Mouse (Mus musculus) hematopoietic stem cell, adult 5-6 weeks (primary cell): ENCODE data around the gene Tmem248. TPM values are rescaled to one million over a fixed set of nuclear protein-coding genes. Genes with fewer than 3 reads are reported as not detected.

Experiments
- ATAC-seq, 2 experiments: fragments of 125-278 bp in 1 of 2; replicated peaks in 1 of 2; 2 replicates each; pipeline ENCODE4 v1.8.0; 2016 to 2017; ENCODE audit warnings: inconsistent platforms in 2 of 2, mild to moderate bottlenecking in 2 of 2, moderate number of reproducible peaks in 2 of 2, low read depth in 1 of 2, moderate TSS enrichment in 1 of 2; ENCODE audit not compliant: low FRiP score in 2 of 2, poor library complexity in 2 of 2, severe bottlenecking in 2 of 2, insufficient read depth in 1 of 2, low TSS enrichment in 1 of 2
- total RNA-seq: library from RNA; stranded (forward); fragments of 172-1452, 232-1000 nt; gene quantifications from 2 replicates; pipeline ENCODE4 v1.2.3, GENCODE M21; 2017

Gene Tmem248
- total RNA-seq, 1 experiment from 2014 or later = 40.9 TPM

DNA sequence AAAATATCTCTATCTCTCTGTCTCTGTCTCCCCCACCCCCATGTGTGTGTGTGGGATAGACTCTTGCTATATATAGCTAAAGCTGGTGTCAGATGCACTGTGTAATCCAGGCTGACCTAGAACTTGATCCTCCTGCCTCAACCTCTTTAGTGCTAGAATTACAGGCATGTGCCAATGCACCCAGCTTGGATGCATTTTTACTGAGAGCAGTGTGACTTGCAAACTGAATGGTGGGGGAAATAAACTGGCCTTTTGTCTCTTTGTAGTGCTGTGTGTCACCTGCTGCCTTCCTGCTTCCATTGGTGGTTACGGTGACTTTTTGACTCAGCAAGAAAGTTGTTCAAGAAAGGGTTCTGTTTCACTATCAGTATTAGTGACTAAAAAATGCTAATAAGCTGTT, 20.6 kb upstream of the Tmem248 start:
- peak; percentile 22 to 29 for ATAC-seq

DNA sequence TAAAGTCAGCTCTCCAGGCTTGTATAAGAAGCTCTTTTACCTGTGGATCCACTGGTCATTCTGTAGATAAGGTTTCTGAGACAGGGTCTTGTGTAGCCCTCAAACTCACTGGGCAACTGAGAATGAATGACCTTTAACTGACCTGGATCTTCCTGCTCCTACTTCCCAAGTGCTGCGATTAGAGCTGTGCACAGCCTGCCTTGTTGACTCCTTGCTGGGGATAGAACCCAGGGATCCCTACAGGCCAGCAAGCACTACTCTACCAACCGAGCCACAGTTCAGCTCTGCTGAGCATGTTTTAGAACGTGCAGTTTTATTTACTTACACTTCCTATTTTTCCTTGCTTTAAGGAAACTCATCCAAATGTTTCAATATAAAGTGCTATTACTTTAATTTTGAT, 19.4 kb upstream of the Tmem248 start:
- no peak for ATAC-seq

DNA sequence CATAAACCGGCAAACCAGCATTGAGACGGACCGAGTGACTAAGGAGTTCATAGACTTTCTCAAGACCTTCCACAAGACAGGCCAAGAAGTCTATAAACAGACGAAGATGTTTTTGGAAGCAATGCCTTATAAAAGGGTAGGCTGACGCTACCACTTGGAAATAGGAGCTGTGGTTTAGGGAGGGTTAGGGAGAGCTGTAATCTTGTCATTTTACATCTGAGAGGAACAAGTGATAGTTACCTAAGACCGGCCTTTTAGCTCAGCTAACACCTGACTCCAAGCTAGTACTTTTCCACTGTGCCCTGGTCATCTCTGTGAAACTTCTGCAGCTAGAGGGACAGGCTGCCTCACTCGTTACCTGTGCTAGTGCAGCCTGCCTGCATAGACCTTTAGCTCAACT, 18.9 kb upstream of the Tmem248 start:
- ATAC-seq = no peak

DNA sequence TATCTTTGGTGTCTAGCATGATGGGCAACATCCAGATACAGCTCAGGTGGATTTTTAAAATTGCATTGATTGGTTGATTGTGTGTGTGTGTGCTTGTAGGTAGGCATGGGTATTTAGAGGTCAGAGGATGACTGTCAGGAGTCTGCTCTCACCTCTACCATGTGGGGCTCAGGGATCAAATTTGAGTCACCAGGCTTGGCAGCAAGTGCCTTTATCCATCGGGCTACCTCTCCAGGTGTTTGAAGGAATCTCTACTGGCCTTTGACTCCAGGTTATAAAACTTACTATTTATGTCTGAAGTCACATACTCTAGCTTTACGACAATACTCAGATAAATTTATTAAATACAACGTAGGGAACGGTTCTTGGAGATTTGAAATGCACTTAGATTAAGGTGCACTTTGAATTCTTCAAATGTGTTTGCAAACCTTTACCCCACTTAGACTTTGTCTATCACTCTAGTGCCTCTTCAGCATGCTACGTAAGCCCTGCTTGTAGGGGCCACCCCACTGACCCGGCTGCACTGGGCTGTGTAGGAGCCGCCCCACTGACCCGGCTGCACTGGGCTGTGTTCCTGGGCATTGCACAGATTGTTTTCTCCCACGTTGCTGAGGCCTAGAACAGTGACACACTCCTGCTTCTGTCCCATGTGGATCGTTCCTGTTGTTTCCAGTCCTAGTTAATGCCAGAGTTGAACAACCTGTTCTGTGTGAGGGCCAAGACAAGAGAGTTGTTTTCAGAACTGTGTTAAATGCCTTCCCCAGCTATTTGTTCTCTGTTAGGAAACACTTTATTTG, 16.4 kb upstream of the Tmem248 start:
- ATAC-seq = no peak

DNA sequence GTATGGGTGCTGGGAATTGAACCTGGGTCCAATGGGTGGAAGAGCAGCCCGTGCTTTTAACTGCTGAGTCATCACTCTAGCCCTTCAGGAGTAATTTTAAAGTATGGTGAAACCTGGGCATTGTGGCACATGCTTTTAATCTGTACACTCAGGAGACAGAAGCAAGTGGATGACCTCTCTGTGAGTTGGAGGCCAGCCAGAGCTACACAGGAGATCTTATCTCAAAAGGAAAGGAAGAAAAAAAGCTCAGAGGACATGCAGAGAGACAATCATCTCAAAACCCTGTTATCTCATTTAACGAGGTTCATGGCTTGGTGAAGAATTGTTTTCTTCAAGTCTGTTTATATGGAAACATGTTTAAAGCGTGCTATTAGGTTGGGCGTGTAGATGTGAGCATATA, 12.9 kb upstream of the Tmem248 start:
- no peak; a peak in 1 of 4 replicates for ATAC-seq

- ATAC-seq = 0 out of 4 replicates have a peak, but pooled peaks of 1 of the 2 experiments have one; percentile 21
Observed at GRCm38 (mm10) chr5:130204560-130204959, 12.3 kb upstream of the Tmem248 start.

- peak in 1 of 2 experiments; percentile 42; a peak in 1 of 4 replicates for ATAC-seq
Observed at GRCm38 (mm10) chr5:130205441-130206023, 11.3 kb upstream of the Tmem248 start.

DNA sequence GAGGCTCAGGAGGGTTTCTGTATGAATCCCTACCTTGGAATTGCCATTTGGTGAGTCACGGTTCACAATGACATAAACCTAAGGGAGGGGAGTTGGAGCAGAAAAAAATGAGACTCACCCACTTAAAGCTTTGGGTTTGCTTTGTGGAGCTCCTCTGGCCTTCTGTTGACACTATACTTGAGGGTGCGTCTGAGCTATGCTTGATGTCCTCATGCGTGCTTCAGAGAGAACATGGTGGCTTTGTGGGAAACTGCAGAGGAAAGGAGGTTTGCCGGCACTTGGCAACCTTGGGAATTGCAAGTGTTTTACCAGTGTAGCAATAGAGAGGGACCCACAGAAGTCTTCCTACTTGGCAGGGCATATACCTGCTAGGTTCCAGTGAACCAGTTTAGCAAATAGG, 9.6 kb upstream of the Tmem248 start:
- ATAC-seq = no peak

- no peak for ATAC-seq
Observed at GRCm38 (mm10) chr5:130212956-130213355, 3.9 kb upstream of the Tmem248 start.

- ATAC-seq = no peak
Observed at GRCm38 (mm10) chr5:130217406-130217805, 525 bp downstream of the Tmem248 start.

GRCm38 (mm10) chr5:130218336-130218735, 1.5 kb downstream of the Tmem248 start:
- no peak for ATAC-seq

- ATAC-seq = no peak
Observed at GRCm38 (mm10) chr5:130221316-130221715, 4.4 kb downstream of the Tmem248 start.

- ATAC-seq = peak; percentile 35 to 41; a peak in 3 of 4 replicates
Observed at GRCm38 (mm10) chr5:130221760-130222145, 4.9 kb downstream of the Tmem248 start.

DNA sequence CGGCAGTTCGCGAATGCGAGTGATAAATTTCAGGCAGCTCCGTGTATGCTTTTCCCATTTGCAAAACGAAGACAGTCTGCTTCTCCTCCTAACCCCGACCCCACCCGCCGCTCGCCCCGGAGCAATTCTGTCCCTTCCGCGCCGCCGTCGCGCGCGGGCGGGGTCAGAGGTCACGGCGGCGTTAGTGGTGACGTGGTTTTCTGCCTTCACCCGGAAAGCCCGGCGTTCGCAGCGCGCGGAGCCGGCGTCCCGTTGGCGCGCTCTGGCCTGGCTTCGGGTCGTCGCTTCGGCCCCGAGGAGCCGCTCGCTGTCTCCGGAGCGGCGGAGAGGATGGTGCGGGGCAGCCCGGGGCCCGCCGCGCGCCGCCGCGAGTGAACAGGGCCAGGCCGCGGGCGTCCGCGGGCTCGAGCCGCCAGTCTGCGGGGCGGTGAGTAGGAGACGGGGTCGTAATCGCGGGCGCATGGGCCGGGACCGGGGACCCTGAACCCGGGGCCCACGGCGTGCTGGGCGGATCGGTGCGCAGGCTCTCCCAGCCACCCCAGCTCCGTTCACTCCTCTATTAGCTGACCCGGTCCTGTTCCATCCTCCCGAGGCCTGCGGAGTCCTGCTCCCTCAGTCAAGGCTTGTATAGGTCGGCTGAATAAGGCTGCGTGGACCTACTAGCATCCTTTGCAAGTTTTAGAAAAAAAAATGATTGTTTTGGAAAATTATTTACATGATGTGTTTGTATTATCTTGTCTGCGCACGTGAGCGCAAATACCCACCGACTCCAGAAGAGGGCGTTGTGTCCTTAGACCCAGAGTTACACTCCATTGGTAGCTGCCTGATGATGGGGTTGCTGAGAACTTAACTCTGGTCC, 5.5 kb downstream of the Tmem248 start:
- ATAC-seq = peak; percentile 74 to 76

DNA sequence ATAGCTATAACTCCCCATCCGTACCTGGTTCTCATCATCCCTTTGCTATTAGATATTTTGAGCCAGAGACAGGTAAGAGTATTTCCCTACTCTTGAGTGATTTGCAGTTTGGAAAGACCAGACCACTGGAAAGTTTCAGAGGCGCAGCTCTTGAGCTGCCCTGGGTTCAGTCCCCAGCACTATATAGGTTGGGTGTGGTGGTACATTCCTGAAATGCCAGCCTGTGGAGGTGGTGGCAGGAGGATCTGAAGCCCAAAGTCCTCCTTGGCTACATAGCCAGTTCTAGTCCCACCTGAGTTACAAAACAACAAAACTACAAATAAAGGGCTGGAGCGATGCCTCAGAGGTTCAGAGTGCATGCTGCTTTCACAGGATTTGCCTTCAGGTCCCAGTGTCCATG, 9.9 kb downstream of the Tmem248 start:
- ATAC-seq = no peak

DNA sequence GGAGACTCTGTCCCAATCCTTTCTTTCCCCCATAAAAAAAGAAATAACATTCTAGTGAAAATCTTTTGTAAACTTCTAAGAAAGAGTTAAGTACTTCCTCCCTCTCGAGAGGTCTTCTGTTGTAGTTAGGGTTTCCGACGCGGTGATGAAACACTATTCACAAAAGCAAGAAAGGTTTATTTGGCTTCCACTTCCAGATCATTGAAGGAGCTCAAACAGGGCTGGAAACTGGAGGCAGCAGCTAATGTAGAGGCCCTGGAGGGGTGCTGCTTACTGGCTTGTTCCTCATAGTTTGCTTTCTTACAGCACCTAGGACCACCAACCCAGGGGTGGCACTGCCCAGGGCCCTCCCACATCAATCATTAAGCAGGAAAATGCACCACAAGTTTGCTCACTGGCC, 11.2 kb downstream of the Tmem248 start:
- ATAC-seq = peak; percentile 18 to 28; a peak in 2 of 4 replicates

DNA sequence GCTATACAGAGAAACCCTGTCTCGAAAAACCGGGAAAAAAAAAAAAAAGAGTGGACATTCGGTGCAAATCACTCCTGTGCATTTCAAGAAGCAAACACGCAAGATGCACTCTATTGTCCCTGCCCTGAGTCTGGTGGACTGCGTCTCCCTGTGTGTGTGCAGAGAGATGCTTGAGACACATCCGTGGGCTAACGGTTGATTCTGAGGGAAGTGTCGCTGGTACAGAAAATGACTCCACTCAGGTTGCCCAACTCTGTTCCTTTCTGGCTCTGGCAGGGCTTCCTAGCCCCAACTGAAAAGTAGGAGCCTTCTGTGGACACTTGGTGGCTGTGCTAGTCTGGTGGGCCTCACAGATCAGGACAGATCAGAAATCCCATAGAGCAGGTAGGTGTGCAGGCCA, 19.4 kb downstream of the Tmem248 start:
- peak in 1 of 2 experiments; percentile 28; a peak in 1 of 4 replicates for ATAC-seq

GRCm38 (mm10) chr5:130239236-130239635, 22.4 kb downstream of the Tmem248 start:
- ATAC-seq = no peak
